Mouse (Mus musculus) heart, adult 2 months (tissue): Measurements from ENCODE around the gene Fxyd7. TPM values are rescaled to one million over a fixed set of nuclear protein-coding genes. Genes with fewer than 3 reads are reported as not detected.

Experiments
- DNase-seq, 2 experiments: peaks; one replicate each; pipeline ENCODE4 v3.0.0; 2021
- H3K27ac ChIP-seq: fragments of 200-600 bp; 2 replicates; pipeline ENCODE4 v1.8.1; 2022
- H3K27me3 ChIP-seq: fragments of 200-500 bp; 2 replicates; pipeline ENCODE4 v1.6.1; 2012; ENCODE audit warnings: mild to moderate bottlenecking, low read length, inconsistent platforms, mixed read lengths; ENCODE audit not compliant: control insufficient read depth, insufficient read depth
- H3K36me3 ChIP-seq: fragments of 200-500 bp; 2 replicates; pipeline ENCODE4 v1.6.1; 2012; ENCODE audit warnings: low read length, inconsistent platforms; ENCODE audit not compliant: control insufficient read depth, insufficient read depth
- H3K4me1 ChIP-seq: fragments of 200-500 bp; 2 replicates; pipeline ENCODE4 v1.6.1; 2011; ENCODE audit warnings: low read length; ENCODE audit not compliant: control insufficient read depth, insufficient read depth
- H3K4me3 ChIP-seq: fragments of 200-600 bp; 2 replicates; pipeline ENCODE4 v1.8.1; 2022
- H3K79me2 ChIP-seq: fragments of 200-500 bp; replicated peaks from 2 replicates; pipeline ENCODE4 v1.6.1; 2012; ENCODE audit warnings: mild to moderate bottlenecking, inconsistent platforms, low read length, moderate library complexity, mixed read lengths; ENCODE audit not compliant: control insufficient read depth, insufficient read depth
- H3K9ac ChIP-seq: fragments of 200-500 bp; 2 replicates; pipeline ENCODE4 v1.6.1; 2012; ENCODE audit warnings: low read depth, mild to moderate bottlenecking, control low read depth, inconsistent platforms, low read length, mixed read lengths
- CTCF ChIP-seq: fragments of 200-600 bp; IDR thresholded peaks from 2 replicates; pipeline ENCODE4 v1.8.1; 2022; ENCODE audit warnings: antibody characterized with exemption, mild to moderate bottlenecking, moderate library complexity
- EP300 ChIP-seq: fragments of 200-500 bp; IDR thresholded peaks from 2 replicates; pipeline ENCODE4 v1.6.1; 2011; ENCODE audit warnings: low read depth, low read length, control low read depth; ENCODE audit not compliant: insufficient read depth
- POLR2A ChIP-seq: fragments of 200-500 bp; IDR thresholded peaks from 2 replicates; pipeline ENCODE4 v1.6.1; 2011; ENCODE audit warnings: mild to moderate bottlenecking, low read depth, low read length, control low read depth; ENCODE audit not compliant: insufficient read depth
- WGBS: fragments of 180-500 bp; shearing (Covaris S2); methylation state at CpG from one replicate; pipeline ENCODE4 v1.1.7; 2018; 5-methylcytosine and 5-hydroxymethylcytosine counted together
- intact Hi-C: fragments of 180-260 bp; cut with DNase I; formaldehyde crosslinking; loops from one replicate; pipeline ENCODE4 v1.15.1; 2025
- long read RNA-seq: library from polyadenylated mRNA; stranded (forward); transcript quantifications from one replicate; pipeline ENCODE4 v2.0.0, GENCODE M21; 2021
- polyA plus RNA-seq: library from polyadenylated mRNA; depleted of rRNA; stranded (reverse); fragments of >200 nt; gene quantifications from 2 replicates; pipeline ENCODE4 v1.2.3, GENCODE M21; 2012; rRNA removed
- total RNA-seq, 2 experiments: library from RNA; stranded (reverse); gene quantifications; 2 replicates each; pipeline ENCODE4 v1.2.3; 2021

The Fxyd7 gene
- total RNA-seq: 1 to 10 TPM in 1 of 2 experiments, under 1 TPM in 1; 0.63 to 1.5 TPM
- 2.9 and 3.4 TPM in 2 replicates for polyA plus RNA-seq
- long read RNA-seq: 0 reads

DNA sequence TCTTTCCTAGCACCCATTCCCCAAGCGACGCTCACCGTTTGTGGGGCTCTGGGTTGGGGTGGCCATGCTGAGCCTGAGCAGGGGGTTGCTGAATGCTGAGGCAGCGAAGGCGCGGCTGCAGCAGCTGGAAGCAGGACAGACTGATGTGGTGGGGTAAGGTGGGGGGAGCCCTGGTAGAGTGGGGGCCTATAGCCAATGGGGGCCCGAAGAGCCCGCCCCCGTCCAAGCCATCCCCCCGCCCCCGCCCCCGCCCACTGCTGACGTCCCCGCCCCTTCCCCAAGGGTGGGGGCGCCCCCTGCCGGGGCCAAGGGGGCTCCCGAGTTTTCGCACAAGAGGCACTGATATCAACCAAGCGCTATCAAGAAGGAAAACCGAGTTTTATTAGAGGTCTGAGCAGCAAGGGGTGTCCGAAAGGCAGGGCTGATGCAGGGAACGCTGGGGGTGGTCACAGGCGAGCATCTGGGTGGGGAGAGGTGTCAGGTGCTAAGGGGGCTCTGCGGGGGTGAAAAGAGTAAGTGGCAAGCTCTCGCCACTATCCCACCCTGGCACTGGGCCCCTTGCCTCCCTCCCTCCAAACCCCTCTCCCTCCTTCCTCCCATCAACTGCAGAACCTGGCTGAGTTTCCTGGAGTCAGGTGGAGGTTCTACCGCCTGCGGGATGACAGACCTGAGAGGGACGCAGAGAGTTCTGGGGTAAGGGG is at the start of gene Fxyd7:
Fxyd7 (minus strand) TSS at position 147 of the 701 bp plus-strand sequence.
- Histone ChIP-seq H3K4me1 (peaks cover 5% of the 10 kb centered on the region), H3K36me3 (no peaks in the 10 kb centered on the region), H3K27me3 (no peaks in the 10 kb centered on the region; the same call in 1 of the 2 replicates), H3K27ac (no peak within 1 kb of the TSS), H3K9ac (no peak within 1 kb of the TSS), H3K4me3 (no peak within 1 kb of the TSS), H3K79me2 (no peaks in the 10 kb centered on the region)
- no peak for DNase-seq
- intact Hi-C loops: loop anchor here (5.0 kb wide), 1 partner anchor 79 kb away; the partner anchor contains the start of genes Fam187b and Lsr
- 22% methylated on average over 26 of the region's 28 CpGs for WGBS
- TF ChIP-seq CTCF (peak; percentile 14), EP300 (no peak)

DNA sequence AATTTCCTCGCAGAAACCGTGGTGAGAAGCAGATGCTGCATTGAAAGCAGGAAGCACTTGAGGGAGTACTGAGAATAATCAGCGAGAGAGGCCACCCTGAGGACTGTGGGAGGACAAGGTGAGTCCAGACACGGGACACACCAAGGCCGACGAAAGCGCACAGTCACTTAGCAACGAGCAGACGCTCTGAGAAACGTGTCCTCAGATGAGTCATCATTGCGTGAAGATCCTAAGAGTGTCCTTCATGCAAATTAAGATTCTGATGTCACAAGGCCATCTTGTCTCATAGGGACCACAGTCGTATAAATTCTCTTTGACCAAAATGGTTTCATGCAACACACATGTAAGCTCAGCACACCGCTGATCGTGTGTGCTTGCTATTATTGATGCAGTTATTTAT is 49.5 kb upstream of the Fxyd7 start:
- H3K79me2 ChIP-seq: no peaks in the 10 kb centered on the region
- no peak for DNase-seq
- H3K4me3 ChIP-seq: no peak overlapping the region
- H3K9ac ChIP-seq: no peak overlapping the region
- no peak for TF ChIP-seq EP300
- TF ChIP-seq POLR2A: no peak
- 65% methylated on average over 14 of the region's 14 CpGs for WGBS
- no peaks in the 10 kb centered on the region; the same call in 1 of the 2 replicates for H3K27me3 ChIP-seq
- H3K4me1 ChIP-seq: no peaks in the 10 kb centered on the region
- intact Hi-C loops: no loop called here
- H3K27ac ChIP-seq: no peak overlapping the region
- H3K36me3 ChIP-seq: no peaks in the 10 kb centered on the region

DNA sequence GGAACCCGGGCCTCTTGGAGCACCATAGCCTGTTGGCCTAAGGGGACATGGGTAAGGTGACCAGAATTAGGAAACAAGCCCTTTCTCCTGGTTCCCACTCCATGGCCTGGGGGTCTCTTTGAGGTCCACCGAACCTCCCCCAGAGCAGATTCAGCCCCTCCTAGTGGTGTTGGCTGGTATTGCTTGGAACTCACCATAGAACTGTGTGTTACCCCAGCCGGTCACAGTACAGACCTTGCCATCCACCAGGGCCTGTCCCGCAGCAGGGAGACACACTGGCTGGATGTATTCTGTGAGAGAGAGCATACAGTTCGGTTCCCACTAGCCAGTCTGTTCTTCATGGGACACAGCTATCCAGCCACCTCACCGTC is 48.3 kb upstream of the Fxyd7 start:
- TF ChIP-seq POLR2A (no peak), CTCF (peak; percentile 35), EP300 (no peak)
- H3K4me1 ChIP-seq: no peaks in the 10 kb centered on the region
- no peak overlapping the region for H3K27ac ChIP-seq
- WGBS: 89% methylated on average over 6 of the region's 6 CpGs
- no peak for DNase-seq
- intact Hi-C loops: loop anchor here (5.0 kb wide), 2 partner anchors 107 to 142 kb away; partner anchors contain the start of gene Usf2
- no peaks in the 10 kb centered on the region for H3K79me2 ChIP-seq
- H3K9ac ChIP-seq: no peak overlapping the region
- no peak overlapping the region for H3K4me3 ChIP-seq
- no peaks in the 10 kb centered on the region for H3K36me3 ChIP-seq
- no peaks in the 10 kb centered on the region; the same call in 1 of the 2 replicates for H3K27me3 ChIP-seq

DNA sequence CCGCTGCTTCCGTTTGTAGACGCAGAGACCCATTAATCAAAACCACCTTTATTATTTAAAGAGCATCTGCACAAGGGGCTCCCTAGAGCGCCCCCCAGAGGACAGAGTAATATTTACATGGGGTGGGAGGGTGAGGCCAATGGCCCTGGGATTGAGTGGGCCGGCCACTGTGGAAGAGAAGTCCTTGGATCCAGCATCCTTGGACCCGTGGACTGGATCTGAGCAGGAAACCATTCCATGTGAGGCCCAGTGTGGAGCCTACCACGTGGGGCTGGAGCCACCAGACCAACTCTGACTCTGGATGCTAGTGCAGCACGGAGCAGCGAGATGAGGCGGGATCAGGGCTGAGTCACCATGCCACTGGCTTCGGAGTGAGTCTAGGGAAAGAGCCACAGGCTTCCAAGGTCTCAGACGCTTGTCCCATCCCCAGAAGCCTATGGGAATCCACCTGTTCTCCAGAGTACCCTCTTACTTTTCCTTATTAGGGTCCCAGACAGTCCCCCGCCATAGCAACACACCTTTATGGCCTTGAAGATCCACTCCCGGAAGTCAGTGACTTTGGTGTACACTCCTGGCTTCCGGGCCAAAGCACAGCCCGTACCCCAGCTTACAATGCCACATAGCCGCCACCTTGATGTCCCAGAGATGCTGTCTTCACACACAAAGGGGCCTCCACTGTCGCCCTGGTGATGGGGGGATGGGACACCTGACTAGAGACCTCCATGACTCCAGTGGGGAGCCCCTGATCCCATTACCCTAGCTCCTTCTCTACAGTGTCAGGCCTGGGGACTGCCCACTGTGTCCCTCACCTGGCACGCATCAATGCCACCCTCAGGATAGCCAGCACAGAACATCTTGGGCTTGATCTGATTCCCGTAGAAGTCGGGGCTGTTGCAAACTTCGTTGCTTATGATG is 47.7 kb upstream of the Fxyd7 start:
- H3K36me3 ChIP-seq: no peaks in the 10 kb centered on the region
- no peak overlapping the region for H3K9ac ChIP-seq
- intact Hi-C loops: loop anchor here (5.0 kb wide), 2 partner anchors 107 to 142 kb away; partner anchors contain the start of gene Usf2
- no peak overlapping the region for H3K4me3 ChIP-seq
- H3K27me3 ChIP-seq: no peaks in the 10 kb centered on the region; the same call in 1 of the 2 replicates
- TF ChIP-seq EP300: no peak
- TF ChIP-seq POLR2A: no peak
- peak; percentile 52 for TF ChIP-seq CTCF
- no peak for DNase-seq
- no peaks in the 10 kb centered on the region for H3K4me1 ChIP-seq
- 76% methylated on average over 22 of the region's 22 CpGs for WGBS
- H3K27ac ChIP-seq: no peak overlapping the region; the same call in 1 of the 2 replicates
- no peaks in the 10 kb centered on the region for H3K79me2 ChIP-seq

DNA sequence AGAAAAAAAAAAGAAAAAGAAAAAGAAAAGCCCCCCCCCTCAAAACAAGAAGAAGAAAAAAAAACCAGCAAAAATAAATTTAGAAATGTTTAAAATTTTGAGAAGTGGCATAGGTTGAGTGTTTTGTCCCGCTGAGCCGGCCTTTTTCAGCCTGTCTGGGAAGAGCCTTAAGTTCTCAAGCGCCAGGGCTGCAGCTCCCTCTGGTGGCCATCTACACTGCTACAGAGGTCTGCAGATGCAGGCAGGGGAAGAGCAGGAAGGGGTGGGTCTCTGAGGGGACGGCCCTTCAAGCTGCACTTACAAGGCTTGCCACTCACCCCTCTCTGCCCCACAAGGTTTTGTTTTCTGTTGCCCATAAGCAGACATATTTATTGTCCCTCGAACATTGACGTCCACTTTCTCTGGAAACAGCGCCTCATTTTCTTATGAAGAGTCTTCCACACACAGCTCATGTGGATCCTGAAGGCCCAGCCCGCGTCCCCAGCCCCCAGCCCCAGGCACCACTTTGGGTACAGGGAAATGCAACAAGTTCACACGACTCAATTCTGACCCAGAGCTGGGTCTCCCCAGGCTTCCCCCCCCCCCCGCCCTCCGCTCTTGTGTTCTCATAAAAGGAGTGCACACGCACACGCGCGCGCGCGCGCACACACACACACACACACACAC is 46.4 kb upstream of the Fxyd7 start:
- H3K36me3 ChIP-seq: no peaks in the 10 kb centered on the region
- no peaks in the 10 kb centered on the region for H3K4me1 ChIP-seq
- 0 out of 2 replicates have a peak, but pooled peaks have one; percentile 43 for TF ChIP-seq EP300
- peak; percentile 40; the same call in 1 of the 2 replicates for TF ChIP-seq POLR2A
- TF ChIP-seq CTCF: peak; percentile 93
- peak overlapping the region; percentile 47 for H3K27ac ChIP-seq
- intact Hi-C loops: loop anchor here (1.0 to 5.0 kb wide), 4 partner anchors 19 to 140 kb away; partner anchors contain the start of genes Lgi4 and Usf2
- H3K9ac ChIP-seq: no peak overlapping the region
- 52% methylated on average over 20 of the region's 20 CpGs for WGBS
- no peaks in the 10 kb centered on the region for H3K79me2 ChIP-seq
- peak; percentile 91 for DNase-seq
- no peaks in the 10 kb centered on the region for H3K27me3 ChIP-seq
- H3K4me3 ChIP-seq: peak overlapping the region; percentile 24; the same call in 1 of the 2 replicates
